Mouse (Mus musculus) limb, embryonic 12.5 days (tissue): Measurements from ENCODE around the gene Aknad1. TPM values are rescaled to one million over a fixed set of nuclear protein-coding genes. Genes with fewer than 3 reads are reported as not detected.

Source experiments
- ATAC-seq: fragments of 200-750 bp; cut with Nextera tagmentation; 2 replicates; pipeline ENCODE4 v1.8.0; 2017; ENCODE audit warnings: low read depth, moderate TSS enrichment; ENCODE audit not compliant: insufficient number of reproducible peaks, insufficient read depth, low FRiP score, low TSS enrichment
- H3K27ac ChIP-seq: fragments of 300-500 bp; sonication (generic); 2 replicates; pipeline ENCODE4 v1.5.1; 2016; ENCODE audit warnings: mild to moderate bottlenecking, moderate library complexity
- H3K27me3 ChIP-seq: fragments of 300-500 bp; sonication (generic); 2 replicates; pipeline ENCODE4 v1.6.1; 2016; ENCODE audit warnings: mild to moderate bottlenecking, moderate library complexity
- H3K36me3 ChIP-seq: fragments of 300-500 bp; sonication (generic); 2 replicates; pipeline ENCODE4 v1.6.1; 2016; ENCODE audit warnings: mild to moderate bottlenecking, moderate library complexity
- H3K4me1 ChIP-seq: fragments of 300-500 bp; sonication (generic); replicated peaks from 2 replicates; pipeline ENCODE4 v1.6.1; 2016
- H3K4me2 ChIP-seq: fragments of 300-500 bp; sonication (generic); 2 replicates; pipeline ENCODE4 v1.6.1; 2016; ENCODE audit warnings: mild to moderate bottlenecking, moderate library complexity
- H3K4me3 ChIP-seq: fragments of 300-500 bp; sonication (generic); replicated peaks from 2 replicates; pipeline ENCODE4 v1.5.1; 2016; ENCODE audit warnings: mild to moderate bottlenecking
- H3K9ac ChIP-seq: fragments of 300-500 bp; sonication (generic); replicated peaks from 2 replicates; pipeline ENCODE4 v1.6.1; 2016; ENCODE audit warnings: mild to moderate bottlenecking, moderate library complexity
- H3K9me3 ChIP-seq: fragments of 300-500 bp; sonication (generic); 2 replicates; pipeline ENCODE4 v1.6.1; 2016; ENCODE audit warnings: mild to moderate bottlenecking, moderate library complexity
- WGBS: fragments of 180-500 bp; shearing (Covaris S2); methylation state at CpG from one replicate; pipeline ENCODE4 v1.1.7; 2016; 5-methylcytosine and 5-hydroxymethylcytosine counted together
- polyA plus RNA-seq: library from polyadenylated mRNA; unstranded; fragments of >200 nt; fragmentation: Nextera tagmentation; extraction: Ambion mirVana; gene quantifications from 2 replicates; pipeline ENCODE4 v1.2.1, GENCODE M21; 2016

Aknad1 gene
- polyA plus RNA-seq, 1 experiment from 2014 or later, result 1.1 TPM

DNA sequence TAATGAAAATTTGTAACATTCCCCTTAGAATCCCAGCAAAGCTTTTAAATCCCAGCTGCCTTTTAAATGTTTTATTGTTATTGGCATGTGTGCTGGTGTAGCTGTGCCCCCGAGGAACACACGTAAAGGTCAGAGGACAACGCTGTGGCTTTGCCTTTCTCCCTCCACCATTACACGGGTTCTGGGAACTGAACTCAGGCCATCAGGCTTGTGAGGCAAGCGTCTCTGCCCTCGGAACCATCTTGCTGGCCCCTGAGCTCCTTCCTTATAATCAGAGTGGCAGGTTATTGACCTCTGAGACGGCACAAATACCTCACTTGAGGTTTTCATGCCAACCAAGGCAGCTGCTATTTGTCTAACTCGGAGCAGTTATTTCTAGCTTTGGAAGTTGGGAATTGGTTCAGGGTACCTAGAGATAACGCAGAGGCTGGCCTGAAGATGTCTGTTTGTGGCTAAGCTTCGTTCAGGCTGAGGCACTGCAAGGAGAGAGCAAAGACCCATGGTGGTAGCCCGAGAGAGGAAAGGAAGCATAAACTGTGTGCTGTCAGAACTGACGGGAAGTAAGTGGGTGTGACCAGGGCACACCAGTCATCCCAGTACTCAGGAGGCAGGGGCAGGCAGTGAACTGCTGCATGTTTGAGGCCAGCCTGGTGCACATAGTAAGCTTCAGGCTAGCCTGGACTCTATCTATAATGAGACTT, 48.4 kb downstream of the Aknad1 start:
- Histone ChIP-seq H3K4me3 (no peak overlapping the region), H3K9me3 (peaks cover 21% of the 10 kb centered on the region; the same call in 1 of the 2 replicates), H3K27ac (peak overlapping the region; percentile 69), H3K36me3 (peaks cover 8% of the 10 kb centered on the region), H3K4me2 (no peak overlapping the region), H3K4me1 (peaks cover 55% of the 10 kb centered on the region), H3K27me3 (no peaks in the 10 kb centered on the region), H3K9ac (no peak overlapping the region)
- WGBS, result 14% methylated on average over 12 of the region's 12 CpGs
- ATAC-seq, result no peak

DNA sequence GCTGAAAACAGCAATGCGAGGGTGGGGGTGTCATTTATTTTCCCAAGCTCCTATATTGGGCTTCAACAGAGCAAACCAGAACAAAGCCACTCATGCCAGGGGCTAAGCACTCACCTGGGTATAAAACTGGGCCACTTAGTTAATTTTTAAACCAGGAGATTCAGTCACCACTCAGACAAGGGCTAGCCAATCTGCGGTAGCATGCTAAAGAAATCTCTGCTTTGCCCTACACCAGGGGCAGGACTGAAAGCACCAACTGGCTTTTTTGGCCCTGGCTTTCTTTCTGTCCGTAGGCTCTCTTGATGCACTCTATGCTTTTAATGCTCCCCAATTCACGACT, 49.0 kb downstream of the Aknad1 start:
- peaks cover 55% of the 10 kb centered on the region for H3K4me1 ChIP-seq
- H3K36me3 ChIP-seq, result peaks cover 10% of the 10 kb centered on the region
- H3K27me3 ChIP-seq, result no peaks in the 10 kb centered on the region
- no peak overlapping the region for H3K9ac ChIP-seq
- no peak for ATAC-seq
- H3K4me2 ChIP-seq, result no peak overlapping the region
- H3K4me3 ChIP-seq, result no peak overlapping the region
- WGBS, result 81% methylated on average over 4 of the region's 4 CpGs
- H3K27ac ChIP-seq, result peak overlapping the region; percentile 69
- peaks cover 21% of the 10 kb centered on the region; the same call in 1 of the 2 replicates for H3K9me3 ChIP-seq

DNA sequence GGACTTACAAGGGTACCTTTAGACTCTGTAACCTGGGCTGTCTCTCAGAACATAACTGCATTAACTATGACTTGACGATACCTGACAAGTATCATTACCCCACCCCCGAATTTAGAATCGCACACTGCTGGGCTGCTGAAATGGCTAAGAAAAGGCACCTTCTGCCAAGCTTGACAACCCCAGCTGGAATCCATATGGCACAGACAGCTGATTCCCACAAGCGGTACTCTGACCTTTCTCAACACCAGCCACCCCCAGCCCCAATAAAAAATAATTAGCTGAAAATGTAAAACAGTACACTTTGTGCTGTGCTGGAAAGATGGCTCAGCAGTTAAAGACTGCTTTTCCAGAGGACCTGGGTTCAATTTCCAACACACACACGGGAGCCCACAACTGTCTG, 49.8 kb downstream of the Aknad1 start:
- H3K9me3 ChIP-seq, result peaks cover 14% of the 10 kb centered on the region; the same call in 1 of the 2 replicates
- H3K9ac ChIP-seq, result no peak overlapping the region
- ATAC-seq, result peak; percentile 45; the same call in 1 of the 2 replicates
- no peak overlapping the region for H3K4me2 ChIP-seq
- peaks cover 17% of the 10 kb centered on the region for H3K36me3 ChIP-seq
- peaks cover 55% of the 10 kb centered on the region for H3K4me1 ChIP-seq
- H3K27ac ChIP-seq, result peak overlapping the region; percentile 14
- no peak overlapping the region for H3K4me3 ChIP-seq
- no peaks in the 10 kb centered on the region for H3K27me3 ChIP-seq
- WGBS, result 10% methylated on average over 5 of the region's 5 CpGs

DNA sequence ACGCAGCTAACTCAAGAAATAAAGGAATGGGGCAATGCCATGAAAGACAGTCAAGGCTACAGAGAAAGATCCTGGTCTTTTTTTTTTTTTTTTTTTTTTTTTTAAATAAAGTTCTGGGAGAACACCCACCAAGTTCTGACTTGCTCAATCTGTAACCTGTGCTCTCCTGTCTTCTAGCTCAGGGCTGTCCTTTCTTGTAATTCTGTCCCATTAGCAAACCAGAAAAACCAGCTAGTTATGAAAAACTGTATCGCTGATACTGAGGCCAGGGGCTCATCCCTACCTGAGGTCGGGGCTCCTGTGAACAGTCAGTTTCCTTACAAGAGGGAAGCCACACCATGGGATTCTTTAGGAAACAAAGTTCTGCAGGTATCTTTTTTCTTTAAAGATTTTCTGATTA, 51.0 kb downstream of the Aknad1 start:
- peaks cover 55% of the 10 kb centered on the region for H3K4me1 ChIP-seq
- H3K4me3 ChIP-seq, result no peak overlapping the region
- H3K27ac ChIP-seq, result 0 out of 2 replicates have a peak overlapping the region, but pooled peaks have one; percentile 66
- 67% methylated on average over 3 of the region's 3 CpGs for WGBS
- no peak for ATAC-seq
- peaks cover 25% of the 10 kb centered on the region for H3K36me3 ChIP-seq
- H3K9ac ChIP-seq, result no peak overlapping the region
- H3K4me2 ChIP-seq, result no peak overlapping the region
- H3K9me3 ChIP-seq, result 0 out of 2 replicates have a peak, but pooled peaks cover 4% of the 10 kb centered on the region
- H3K27me3 ChIP-seq, result no peaks in the 10 kb centered on the region

DNA sequence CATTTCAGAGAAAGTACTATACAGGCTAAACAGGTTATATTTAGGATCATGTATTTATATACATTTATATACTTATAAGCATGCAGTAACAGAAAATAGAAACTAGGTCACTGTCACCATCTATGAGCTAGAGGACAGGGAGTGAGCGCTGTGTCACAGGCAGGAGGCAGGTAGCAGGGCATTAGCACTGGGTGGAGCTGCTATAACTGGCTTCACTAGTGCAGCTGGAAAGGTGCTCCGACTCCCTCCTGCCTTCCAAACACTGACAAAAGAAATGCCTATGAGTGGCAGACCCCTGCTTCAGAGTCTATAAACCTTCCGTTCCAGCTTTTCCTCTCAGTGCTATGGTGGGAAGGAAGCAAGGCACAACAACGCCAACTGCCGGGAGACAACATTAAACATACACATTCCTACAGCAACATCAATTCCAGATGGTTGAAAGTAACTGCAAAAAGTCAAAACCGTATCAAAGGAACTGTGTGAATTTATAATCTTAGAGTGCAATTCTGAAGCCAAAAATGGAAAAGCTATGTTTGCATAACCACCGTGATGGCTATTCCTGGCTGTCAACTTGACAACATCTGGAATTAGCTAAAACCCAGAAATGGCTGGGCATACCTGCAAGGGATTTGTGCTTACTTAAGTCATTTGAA, 51.7 kb downstream of the Aknad1 start:
- no peak overlapping the region for H3K4me3 ChIP-seq
- H3K4me1 ChIP-seq, result peaks cover 55% of the 10 kb centered on the region
- H3K9me3 ChIP-seq, result no peaks in the 10 kb centered on the region
- H3K36me3 ChIP-seq, result peaks cover 32% of the 10 kb centered on the region
- H3K4me2 ChIP-seq, result no peak overlapping the region
- H3K27ac ChIP-seq, result peak overlapping the region; percentile 66
- H3K27me3 ChIP-seq, result no peaks in the 10 kb centered on the region
- 21% methylated on average over 7 of the region's 7 CpGs for WGBS
- no peak overlapping the region for H3K9ac ChIP-seq
- peak; percentile 44; the same call in 1 of the 2 replicates for ATAC-seq

DNA sequence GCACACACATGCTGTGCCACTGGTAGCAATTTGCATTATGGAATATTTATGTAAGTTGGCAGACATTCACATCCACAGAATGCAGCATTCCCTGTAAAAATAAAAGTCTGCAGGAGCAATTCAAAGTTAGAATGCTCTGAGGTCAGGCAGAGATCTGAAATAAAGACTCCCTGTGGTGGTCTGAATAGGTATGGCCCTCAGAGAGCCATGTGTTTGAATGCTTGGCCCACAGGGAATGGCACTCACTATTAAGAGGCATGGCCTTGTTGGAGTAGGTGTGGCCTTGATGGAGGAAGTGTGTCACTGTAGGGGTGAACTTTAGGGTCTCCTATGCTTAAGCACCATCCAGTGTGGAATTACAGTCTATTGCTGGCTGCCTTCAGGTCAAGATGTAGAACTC, 53.0 kb downstream of the Aknad1 start:
- H3K4me3 ChIP-seq, result no peak overlapping the region
- ATAC-seq, result no peak
- H3K4me2 ChIP-seq, result no peak overlapping the region
- H3K9ac ChIP-seq, result no peak overlapping the region
- H3K4me1 ChIP-seq, result peaks cover 48% of the 10 kb centered on the region
- no peak overlapping the region for H3K27ac ChIP-seq
- no peaks in the 10 kb centered on the region for H3K9me3 ChIP-seq
- peaks cover 44% of the 10 kb centered on the region for H3K36me3 ChIP-seq
- H3K27me3 ChIP-seq, result no peaks in the 10 kb centered on the region

DNA sequence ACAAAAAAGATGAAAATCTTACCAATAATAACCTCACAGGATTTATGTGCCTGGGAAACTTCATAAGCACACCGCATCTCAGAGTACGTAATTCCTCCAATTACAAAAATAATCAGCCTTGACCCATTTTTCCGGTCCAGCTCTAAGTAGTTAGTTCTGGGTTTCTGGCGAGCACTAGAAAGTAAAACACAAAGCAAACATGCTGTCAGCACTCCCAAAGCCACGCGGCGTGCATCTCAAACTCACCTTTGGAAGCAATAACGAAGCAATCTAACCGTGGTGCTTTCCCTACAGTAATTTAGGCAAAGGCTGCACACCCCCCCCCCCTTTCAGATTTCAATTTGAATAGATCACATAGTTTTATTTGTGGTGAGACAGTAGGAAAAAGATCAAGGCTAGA, 55.3 kb downstream of the Aknad1 start:
- no peaks in the 10 kb centered on the region for H3K9me3 ChIP-seq

DNA sequence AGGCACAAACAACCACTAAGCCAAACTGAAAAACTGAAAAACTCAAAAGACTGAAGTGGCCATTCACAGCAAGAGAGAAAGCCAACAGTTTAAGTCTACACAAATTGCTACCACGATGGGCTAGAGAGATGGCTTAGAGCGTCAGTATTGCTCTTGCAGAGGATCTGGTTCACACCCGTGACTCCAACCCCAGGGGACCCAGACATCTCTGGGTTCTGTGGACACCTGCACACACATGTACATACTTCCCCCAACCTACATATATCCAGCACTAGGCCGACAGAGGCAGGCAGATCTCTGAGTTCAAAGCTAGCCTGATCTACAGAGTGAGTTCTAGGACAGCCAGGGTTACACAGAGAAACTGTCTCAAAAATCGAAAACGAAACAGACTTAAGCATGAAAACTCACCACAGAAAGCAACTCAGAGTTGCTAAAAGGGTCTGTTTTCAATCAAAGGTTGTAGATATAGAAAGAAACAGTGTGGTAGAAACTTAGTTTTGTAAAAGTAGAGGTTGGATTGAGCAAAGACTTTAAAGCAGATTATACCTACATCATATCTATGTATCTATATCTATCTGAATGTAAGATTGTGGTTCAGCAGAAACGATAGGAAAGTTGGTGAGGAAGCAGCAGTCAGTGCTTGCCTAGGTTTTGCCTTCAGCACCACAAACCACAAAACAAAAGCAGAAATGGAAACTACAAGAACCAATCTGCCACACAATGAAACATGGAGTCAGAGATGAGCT, 56.3 kb downstream of the Aknad1 start:
- Histone ChIP-seq H3K4me1 (peaks cover 20% of the 10 kb centered on the region), H3K4me3 (no peak overlapping the region), H3K4me2 (no peak overlapping the region), H3K9me3 (no peaks in the 10 kb centered on the region), H3K27ac (no peak overlapping the region), H3K36me3 (peaks cover 72% of the 10 kb centered on the region), H3K27me3 (no peaks in the 10 kb centered on the region), H3K9ac (no peak overlapping the region)
- no peak for ATAC-seq
- WGBS, result 87% methylated on average over 7 of the region's 7 CpGs

More for the DNA sequence above, 55.3 kb downstream of the Aknad1 start:
- ATAC-seq, result no peak
- H3K4me3 ChIP-seq, result no peak overlapping the region
- peaks cover 63% of the 10 kb centered on the region for H3K36me3 ChIP-seq
- WGBS, result 65% methylated on average over 9 of the region's 9 CpGs
- H3K9ac ChIP-seq, result no peak overlapping the region
- no peak overlapping the region for H3K4me2 ChIP-seq
- no peaks in the 10 kb centered on the region for H3K27me3 ChIP-seq
- peaks cover 25% of the 10 kb centered on the region for H3K4me1 ChIP-seq
- no peak overlapping the region for H3K27ac ChIP-seq

DNA sequence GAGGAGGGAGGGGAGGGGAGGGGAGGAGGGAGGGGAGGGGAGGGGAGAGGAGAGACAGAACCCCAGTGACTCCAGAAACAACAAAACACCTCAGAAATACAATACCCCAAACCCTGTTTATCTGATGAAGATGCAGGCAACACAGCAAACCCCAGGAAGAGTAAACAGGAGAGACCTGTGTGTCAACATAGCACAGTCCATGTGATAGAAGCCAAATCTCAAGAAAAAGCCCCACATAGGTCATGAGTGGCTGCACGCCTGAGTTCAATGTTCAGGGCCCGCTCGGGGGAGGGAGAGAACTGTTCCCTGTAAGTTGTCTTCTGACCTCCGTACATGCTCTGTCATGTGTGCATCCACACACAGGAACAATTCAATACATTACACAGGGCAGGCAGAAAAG, 56.9 kb downstream of the Aknad1 start:
- Histone ChIP-seq H3K4me1 (peaks cover 13% of the 10 kb centered on the region), H3K36me3 (peaks cover 79% of the 10 kb centered on the region), H3K27ac (no peak overlapping the region), H3K27me3 (no peaks in the 10 kb centered on the region), H3K9ac (no peak overlapping the region), H3K4me3 (no peak overlapping the region), H3K9me3 (no peaks in the 10 kb centered on the region), H3K4me2 (no peak overlapping the region)
- no peak for ATAC-seq
- WGBS, result 85% methylated on average over 4 of the region's 4 CpGs

DNA sequence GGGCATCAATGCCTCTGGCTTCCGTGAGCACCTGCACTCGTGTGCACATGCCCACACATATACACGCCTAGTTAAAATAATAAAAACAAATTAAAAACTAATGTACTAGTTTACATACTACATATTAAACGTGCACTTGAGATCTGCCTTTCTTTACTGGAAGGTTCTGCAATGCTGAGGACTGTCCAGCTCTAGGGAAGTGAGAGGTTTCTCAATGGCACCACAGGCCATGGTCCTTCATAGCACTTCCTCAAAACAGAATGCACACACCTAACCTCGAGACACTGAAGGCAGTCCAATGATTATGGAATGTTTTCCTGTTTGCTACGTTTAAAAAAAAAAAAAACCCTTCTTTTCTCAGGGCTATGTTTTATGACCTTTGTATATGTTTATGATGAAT, 58.3 kb downstream of the Aknad1 start:
- H3K9ac ChIP-seq, result no peak overlapping the region
- ATAC-seq, result no peak
- H3K4me1 ChIP-seq, result peaks cover under 1% of the 10 kb centered on the region
- H3K4me3 ChIP-seq, result no peak overlapping the region
- WGBS, result 81% methylated on average over 6 of the region's 6 CpGs
- peaks cover 85% of the 10 kb centered on the region for H3K36me3 ChIP-seq
- H3K27ac ChIP-seq, result no peak overlapping the region
- no peaks in the 10 kb centered on the region for H3K27me3 ChIP-seq
- H3K4me2 ChIP-seq, result no peak overlapping the region
- no peaks in the 10 kb centered on the region for H3K9me3 ChIP-seq

DNA sequence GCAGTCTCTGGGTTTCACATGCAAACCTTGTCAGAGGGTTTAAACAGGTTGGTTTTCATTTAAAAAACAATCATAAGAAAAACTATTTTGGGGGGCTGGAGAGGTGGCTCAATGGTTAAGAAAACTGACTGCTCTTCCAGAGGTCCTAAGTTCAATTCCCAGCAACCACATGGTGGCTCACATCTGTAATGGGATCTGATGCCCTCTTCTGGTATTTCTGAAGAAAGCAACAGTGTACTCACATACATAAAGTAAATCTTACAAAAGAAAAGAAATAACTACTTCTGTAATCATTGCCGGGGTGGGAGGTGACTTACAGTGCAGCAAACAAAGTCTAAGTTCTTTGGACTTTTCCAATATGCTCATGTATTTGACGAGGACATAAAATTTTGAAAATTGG, 58.9 kb downstream of the Aknad1 start:
- Histone ChIP-seq H3K27ac (no peak overlapping the region), H3K36me3 (peaks cover 89% of the 10 kb centered on the region), H3K9me3 (no peaks in the 10 kb centered on the region), H3K27me3 (no peaks in the 10 kb centered on the region), H3K4me1 (no peaks in the 10 kb centered on the region), H3K4me2 (no peak overlapping the region), H3K9ac (no peak overlapping the region), H3K4me3 (no peak overlapping the region)
- no peak for ATAC-seq
- 87% methylated on average over 2 of the region's 2 CpGs for WGBS
